ENCODE assay signal across 8 mouse cellular contexts in genomic region chr6:149100174-149101075, GRCm38 (mm10). TPM values are rescaled to one million over a fixed set of nuclear protein-coding genes. Genes with fewer than 3 reads are reported as not detected.
DNase-seq lines count a peak whose midpoint lies in the region; ATAC-seq lines count a peak whose summit lies in the region.

No protein-coding gene starts in this region.

- 1% methylated on average over 52 of the region's 52 CpGs for WGBS in intestine, embryonic 14.5 days
- 10% methylated on average over 50 of the region's 52 CpGs for WGBS in macrophage (ENCODE audit: missing documents)

- no peaks in the 10 kb centered on the region for H3K79me2 ChIP-seq in macrophage (ENCODE audit: inconsistent target)

- peak overlapping the region; percentile 93 for H3K9ac ChIP-seq in intestine, embryonic 14.5 days (ENCODE audit: low read length)

- no peaks in the 10 kb centered on the region for H3K36me3 ChIP-seq in intestine, embryonic 14.5 days (ENCODE audit: control insufficient read depth, insufficient read depth, low read length)
- no peaks in the 10 kb centered on the region for H3K36me3 ChIP-seq in macrophage (ENCODE audit: inconsistent target)

- H3K4me1 ChIP-seq in intestine, embryonic 14.5 days (replicated peaks; ENCODE audit: control insufficient read depth, insufficient read depth, low read length): no peaks in the 10 kb centered on the region

- peak; percentile 86 for DNase-seq in adrenal gland, adult 2 months
- DNase-seq in embryo, embryonic 10.5 days (ENCODE audit: low spot score): peak; percentile 80
- DNase-seq in gastrocnemius, postnatal 25 days: peak; percentile 27
- DNase-seq in intestine, embryonic 14.5 days (ENCODE audit: low spot score): peak; percentile 88
- DNase-seq in left cerebral cortex, adult 9 months (ENCODE audit: low spot score in 2 of 2): peak; percentile 19 to 65
- DNase-seq in right cerebral cortex, adult 18-20 months: peak; percentile 71
- DNase-seq in urinary bladder, postnatal 4 days (ENCODE audit: low spot score in 2 of 2): peak; percentile 24 to 61

- H3K4me3 ChIP-seq in intestine, embryonic 14.5 days (ENCODE audit: low read depth, low read length): peak overlapping the region; percentile 83
- peak overlapping the region; percentile 7; the same call in 1 of the 2 replicates for H3K4me3 ChIP-seq in macrophage (ENCODE audit: inconsistent target)

- H3K9me3 ChIP-seq in intestine, embryonic 14.5 days (ENCODE audit: control insufficient read depth, low read length): no peaks in the 10 kb centered on the region

- H3K27me3 ChIP-seq in intestine, embryonic 14.5 days (replicated peaks; ENCODE audit: control insufficient read depth, insufficient read depth, low read length): no peaks in the 10 kb centered on the region

- peak; percentile 57 for ATAC-seq in intestine, embryonic 14.5 days (replicated peaks; ENCODE audit: low FRiP score, low TSS enrichment, low read depth)

- H3K4me2 ChIP-seq in intestine, embryonic 14.5 days (ENCODE audit: low read length): peak overlapping the region; percentile 79

- peak overlapping the region; percentile 95 for H3K27ac ChIP-seq in intestine, embryonic 14.5 days (ENCODE audit: low read depth)
- H3K27ac ChIP-seq in macrophage: no peak overlapping the region

RNA-seq across cellular contexts. Expression of gene Dennd5b, which starts 1.1 kb away (rescaled TPM):
- 10 to 100 TPM; 13.0 to 14.3 TPM for total RNA-seq in adrenal gland, adult 2 months (2021)
- polyA plus RNA-seq in adrenal gland, adult 2 months (2012; rRNA removed): 6.9 and 9.6 TPM in 2 replicates
- total RNA-seq in gastrocnemius, postnatal 25 days (2021): 1 to 10 TPM; 5.1 to 5.2 TPM
- polyA plus RNA-seq in intestine, embryonic 14.5 days (2014; fragmentation: Nextera tagmentation; extraction: Ambion mirVana): 13.2 TPM in 2 replicates
- total RNA-seq in macrophage (2018; cell fraction: chromatin; rRNA removed): 1 to 10 TPM in 14 of 26 experiments, under 1 TPM in 10, not detected in 2; 0.22 to 8.1 (median 1.2) TPM
- total RNA-seq in macrophage (2018; cell fraction: cytosol; rRNA removed): under 1 TPM; 0.11 to 0.83 (median 0.31) TPM
- total RNA-seq in macrophage (2018; cell fraction: nucleus; rRNA removed): 1 to 10 TPM in 14 of 26 experiments, under 1 TPM in 12; 0.48 to 4.5 (median 1.2) TPM
- 0.20 to 0.52 TPM (median 0.20 TPM) in 3 replicates for polyA plus RNA-seq in macrophage (2018)

RNA-seq across cellular contexts. Expression of gene Gm10203, which starts 29.5 kb away (rescaled TPM):
- total RNA-seq in adrenal gland, adult 2 months (2021): not detected
- polyA plus RNA-seq in adrenal gland, adult 2 months (2012; rRNA removed): not detected in 2 replicates
- total RNA-seq in gastrocnemius, postnatal 25 days (2021): not detected
- polyA plus RNA-seq in intestine, embryonic 14.5 days (2014; fragmentation: Nextera tagmentation; extraction: Ambion mirVana): not detected in 2 replicates
- total RNA-seq in macrophage (2018; cell fraction: chromatin; rRNA removed): not detected
- not detected for total RNA-seq in macrophage (2018; cell fraction: cytosol; rRNA removed)
- total RNA-seq in macrophage (2018; cell fraction: nucleus; rRNA removed): not detected
- polyA plus RNA-seq in macrophage (2018): not detected in 3 replicates

RNA-seq across cellular contexts. Expression of gene Etfbkmt, which starts 39.2 kb away (rescaled TPM):
- 10 to 100 TPM; 15.2 to 38.4 TPM for total RNA-seq in adrenal gland, adult 2 months (2021)
- 1.8 and 3.4 TPM in 2 replicates for polyA plus RNA-seq in adrenal gland, adult 2 months (2012; rRNA removed)
- 10 to 100 TPM in 1 of 2 experiments, 1 to 10 TPM in 1; 7.7 to 11.1 TPM for total RNA-seq in gastrocnemius, postnatal 25 days (2021)
- 15.7 and 18.4 TPM in 2 replicates for polyA plus RNA-seq in intestine, embryonic 14.5 days (2014; fragmentation: Nextera tagmentation; extraction: Ambion mirVana)
- 10 to 100 TPM in 2 of 26 experiments, 1 to 10 TPM in 17, under 1 TPM in 1, not detected in 6; 0.99 to 21.2 (median 2.5) TPM for total RNA-seq in macrophage (2018; cell fraction: chromatin; rRNA removed)
- 1 to 10 TPM in 22 of 26 experiments, under 1 TPM in 4; 0.48 to 6.4 (median 1.9) TPM for total RNA-seq in macrophage (2018; cell fraction: cytosol; rRNA removed)
- total RNA-seq in macrophage (2018; cell fraction: nucleus; rRNA removed): 10 to 100 TPM in 2 of 26 experiments, 1 to 10 TPM in 20, under 1 TPM in 3, not detected in 1; 0.52 to 23.4 (median 2.0) TPM
- 1.9 to 5.2 TPM (median 2.9 TPM) in 3 replicates for polyA plus RNA-seq in macrophage (2018)

Comparison
In these comparisons a context has a peak if more than half of its experiments do, and no peak if none do; other contexts are left out.
1. DNase-seq: peak in every context shown above with its lines; median percentile 88 in intestine, embryonic 14.5 days; 86 in adrenal gland, adult 2 months; 80 in embryo, embryonic 10.5 days; 71 in right cerebral cortex, adult 18-20 months; 42 in urinary bladder, postnatal 4 days; 42 in left cerebral cortex, adult 9 months; 27 in gastrocnemius, postnatal 25 days.